Mouse (Mus musculus) limb, embryonic 12.5 days (tissue): ENCODE data around the gene Foxj3. TPM values are rescaled to one million over a fixed set of nuclear protein-coding genes. Genes with fewer than 3 reads are reported as not detected.
"Not testable (repeated sequence)": the region's sequence is repeated elsewhere in the genome, so short reads cannot be mapped to it uniquely, and the experiment has no call there.

ENCODE experiments used
- ATAC-seq: fragments of 200-750 bp; cut with Nextera tagmentation; 2 replicates; pipeline ENCODE4 v1.8.0; 2017; ENCODE audit warnings: low read depth, moderate TSS enrichment; ENCODE audit not compliant: insufficient number of reproducible peaks, insufficient read depth, low FRiP score, low TSS enrichment
- H3K27ac ChIP-seq: fragments of 300-500 bp; sonication (generic); 2 replicates; pipeline ENCODE4 v1.5.1; 2016; ENCODE audit warnings: mild to moderate bottlenecking, moderate library complexity
- H3K27me3 ChIP-seq: fragments of 300-500 bp; sonication (generic); 2 replicates; pipeline ENCODE4 v1.6.1; 2016; ENCODE audit warnings: mild to moderate bottlenecking, moderate library complexity
- H3K36me3 ChIP-seq: fragments of 300-500 bp; sonication (generic); 2 replicates; pipeline ENCODE4 v1.6.1; 2016; ENCODE audit warnings: mild to moderate bottlenecking, moderate library complexity
- H3K4me1 ChIP-seq: fragments of 300-500 bp; sonication (generic); replicated peaks from 2 replicates; pipeline ENCODE4 v1.6.1; 2016
- H3K4me2 ChIP-seq: fragments of 300-500 bp; sonication (generic); 2 replicates; pipeline ENCODE4 v1.6.1; 2016; ENCODE audit warnings: mild to moderate bottlenecking, moderate library complexity
- H3K4me3 ChIP-seq: fragments of 300-500 bp; sonication (generic); replicated peaks from 2 replicates; pipeline ENCODE4 v1.5.1; 2016; ENCODE audit warnings: mild to moderate bottlenecking
- H3K9ac ChIP-seq: fragments of 300-500 bp; sonication (generic); replicated peaks from 2 replicates; pipeline ENCODE4 v1.6.1; 2016; ENCODE audit warnings: mild to moderate bottlenecking, moderate library complexity
- H3K9me3 ChIP-seq: fragments of 300-500 bp; sonication (generic); 2 replicates; pipeline ENCODE4 v1.6.1; 2016; ENCODE audit warnings: mild to moderate bottlenecking, moderate library complexity
- WGBS: fragments of 180-500 bp; shearing (Covaris S2); methylation state at CpG from one replicate; pipeline ENCODE4 v1.1.7; 2016; 5-methylcytosine and 5-hydroxymethylcytosine counted together
- polyA plus RNA-seq: library from polyadenylated mRNA; unstranded; fragments of >200 nt; fragmentation: Nextera tagmentation; extraction: Ambion mirVana; gene quantifications from 2 replicates; pipeline ENCODE4 v1.2.1, GENCODE M21; 2016

Gene Foxj3
- polyA plus RNA-seq, 1 experiment from 2014 or later = 27.9 TPM

GRCm38 (mm10) chr4:119626081-119626645 is 89.4 kb downstream of the Foxj3 start:
- Histone ChIP-seq H3K27me3 (no peaks in the 10 kb centered on the region), H3K4me2 (no peak overlapping the region), H3K9me3 (no peaks in the 10 kb centered on the region), H3K4me1 (peaks cover 5% of the 10 kb centered on the region; the same call in 1 of the 2 replicates), H3K4me3 (no peak overlapping the region), H3K9ac (no peak overlapping the region), H3K27ac (no peak overlapping the region), H3K36me3 (peaks cover 78% of the 10 kb centered on the region)
- no peak for ATAC-seq
- 84% methylated on average over 7 of the region's 7 CpGs for WGBS

GRCm38 (mm10) chr4:119626876-119627275 is 90.1 kb downstream of the Foxj3 start:
- Histone ChIP-seq H3K27me3 (no peaks in the 10 kb centered on the region), H3K4me2 (no peak overlapping the region), H3K36me3 (peaks cover 75% of the 10 kb centered on the region), H3K9me3 (no peaks in the 10 kb centered on the region), H3K27ac (no peak overlapping the region), H3K4me3 (no peak overlapping the region), H3K4me1 (peaks cover 6% of the 10 kb centered on the region; the same call in 1 of the 2 replicates), H3K9ac (no peak overlapping the region)
- ATAC-seq = no peak
- 91% methylated on average over 3 of the region's 3 CpGs for WGBS

DNA sequence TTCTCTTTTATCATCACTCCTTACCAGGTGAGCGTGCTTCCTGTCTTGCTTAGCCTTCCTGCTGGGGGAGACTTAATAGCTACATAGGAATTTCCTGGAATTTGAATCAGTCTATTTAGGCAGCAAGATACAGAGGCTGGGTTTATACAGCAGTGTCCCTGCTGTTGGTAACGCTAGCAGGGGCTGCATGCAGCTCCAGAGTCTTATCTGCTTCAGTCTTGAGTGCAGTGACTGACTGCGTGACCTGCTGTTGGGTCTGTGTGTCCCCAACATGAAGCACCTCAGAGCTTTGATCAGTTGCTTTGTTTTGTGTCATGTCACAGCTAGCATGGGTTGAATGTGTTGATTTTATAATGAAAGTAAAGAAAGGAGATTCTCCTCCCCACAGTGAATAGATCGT is 90.5 kb downstream of the Foxj3 start:
- peaks cover 6% of the 10 kb centered on the region; the same call in 1 of the 2 replicates for H3K4me1 ChIP-seq
- no peak overlapping the region for H3K27ac ChIP-seq
- peaks cover 71% of the 10 kb centered on the region for H3K36me3 ChIP-seq
- H3K9me3 ChIP-seq = no peaks in the 10 kb centered on the region
- H3K27me3 ChIP-seq = no peaks in the 10 kb centered on the region
- no peak overlapping the region for H3K9ac ChIP-seq
- no peak overlapping the region for H3K4me3 ChIP-seq
- no peak for ATAC-seq
- 83% methylated on average over 4 of the region's 4 CpGs for WGBS
- H3K4me2 ChIP-seq = no peak overlapping the region

DNA sequence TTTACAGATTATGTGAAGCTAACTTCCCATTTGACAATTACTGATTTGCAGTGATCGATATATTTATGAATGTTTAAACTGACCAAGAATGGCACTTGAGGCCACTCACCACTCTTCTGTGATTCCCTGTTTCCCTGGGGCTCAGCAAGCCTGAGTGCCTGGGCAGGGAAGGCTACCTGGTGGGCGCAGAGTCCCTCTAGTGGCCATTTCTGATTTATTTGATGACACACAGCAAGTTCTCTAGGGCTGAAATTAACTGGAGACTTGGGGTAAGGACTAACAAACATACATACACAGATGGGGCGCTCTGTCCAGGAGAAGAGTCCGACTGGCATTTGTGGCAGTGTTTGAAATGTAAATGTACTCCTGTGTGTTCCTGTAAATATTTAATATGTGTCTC is 91.6 kb downstream of the Foxj3 start:
- not testable (repeated sequence) for H3K27me3 ChIP-seq, H3K4me3 ChIP-seq, H3K27ac ChIP-seq, H3K9ac ChIP-seq, H3K4me2 ChIP-seq, ATAC-seq, H3K9me3 ChIP-seq
- Histone ChIP-seq H3K36me3 (peaks cover 61% of the 10 kb centered on the region), H3K4me1 (peaks cover 12% of the 10 kb centered on the region)
- 77% methylated on average over 4 of the region's 4 CpGs for WGBS

- 52% methylated on average over 11 of the region's 11 CpGs for WGBS
- peaks cover 20% of the 10 kb centered on the region for H3K4me1 ChIP-seq
- no peaks in the 10 kb centered on the region for H3K9me3 ChIP-seq
- H3K27me3 ChIP-seq = no peaks in the 10 kb centered on the region
- H3K9ac ChIP-seq = no peak overlapping the region
- H3K4me2 ChIP-seq = no peak overlapping the region
- H3K36me3 ChIP-seq = peaks cover 36% of the 10 kb centered on the region
- H3K27ac ChIP-seq = no peak overlapping the region
- no peak overlapping the region for H3K4me3 ChIP-seq
- ATAC-seq = peak; percentile 45; the same call in 1 of the 2 replicates
Observed at GRCm38 (mm10) chr4:119631115-119631919, 94.5 kb downstream of the Foxj3 start.

DNA sequence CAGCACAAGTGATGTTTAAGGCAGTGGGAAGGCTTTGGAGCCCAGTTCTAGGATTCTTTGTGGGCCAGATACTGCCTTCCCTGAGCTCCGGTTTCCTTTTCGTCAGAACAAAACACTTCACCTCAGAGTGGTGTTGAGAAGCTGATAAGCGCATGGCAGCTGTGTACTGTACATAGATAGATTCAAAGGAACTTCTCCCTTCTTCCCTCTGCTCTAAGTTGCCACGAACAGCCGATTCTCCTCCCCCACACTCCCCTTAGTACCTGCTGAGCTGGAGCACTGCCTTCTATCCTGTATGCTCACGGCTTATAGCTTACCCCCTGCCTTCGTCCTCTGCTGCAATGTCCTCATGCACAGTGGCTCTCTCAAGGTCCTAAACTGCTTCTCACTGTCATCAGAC is 95.9 kb downstream of the Foxj3 start:
- H3K9me3 ChIP-seq = no peaks in the 10 kb centered on the region
- no peak overlapping the region for H3K4me3 ChIP-seq
- H3K27ac ChIP-seq = no peak overlapping the region
- no peak overlapping the region for H3K4me2 ChIP-seq
- ATAC-seq = no peak
- peaks cover 20% of the 10 kb centered on the region for H3K4me1 ChIP-seq
- H3K27me3 ChIP-seq = no peaks in the 10 kb centered on the region
- whole genome bisulfite sequencing = 74% methylated on average over 7 of the region's 7 CpGs
- H3K9ac ChIP-seq = peak overlapping the region; percentile 18; the same call in 1 of the 2 replicates
- peaks cover 25% of the 10 kb centered on the region for H3K36me3 ChIP-seq

DNA sequence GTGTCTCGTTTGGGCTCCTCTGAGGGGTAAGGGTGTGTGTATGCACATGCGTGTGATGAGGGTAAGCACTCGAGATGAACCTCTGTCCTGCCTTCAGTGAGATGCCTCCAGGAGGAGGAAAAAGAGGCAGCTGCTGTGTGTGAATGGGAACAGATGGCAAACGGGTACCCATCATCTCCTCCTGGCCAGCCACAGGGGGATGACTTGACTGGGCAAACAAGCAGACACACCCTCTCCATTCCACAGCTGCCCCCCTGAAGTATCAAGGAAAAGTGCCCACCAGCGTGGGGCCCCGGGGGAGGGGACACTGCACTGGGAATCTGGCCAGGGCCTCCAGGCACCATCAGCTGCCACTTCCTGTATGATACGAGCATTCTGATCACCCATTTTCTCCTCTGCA is 96.5 kb downstream of the Foxj3 start:
- 70% methylated on average over 7 of the region's 7 CpGs for WGBS
- Histone ChIP-seq H3K4me2 (no peak overlapping the region), H3K27me3 (no peaks in the 10 kb centered on the region), H3K9ac (no peak overlapping the region), H3K4me3 (no peak overlapping the region), H3K4me1 (peaks cover 20% of the 10 kb centered on the region), H3K36me3 (peaks cover 25% of the 10 kb centered on the region), H3K27ac (no peak overlapping the region), H3K9me3 (no peaks in the 10 kb centered on the region)
- no peak for ATAC-seq

DNA sequence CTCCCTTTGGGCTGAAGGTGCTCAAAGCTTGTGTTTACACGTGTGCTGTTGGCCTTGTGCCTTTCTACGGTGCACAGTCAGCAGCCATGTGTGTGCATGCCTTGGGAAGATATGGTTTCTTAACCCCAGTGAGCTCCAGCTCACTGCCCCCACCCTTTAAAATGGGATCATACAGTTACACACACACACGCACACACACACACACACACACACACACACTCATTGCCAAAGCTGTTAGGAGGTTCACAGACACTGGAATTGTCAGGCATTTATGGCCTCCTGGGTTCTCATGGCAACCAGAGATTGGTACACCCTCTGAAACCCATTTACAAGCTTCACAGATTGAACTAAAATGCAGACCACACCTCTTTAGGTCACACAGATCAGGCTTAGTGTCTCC is 97.1 kb downstream of the Foxj3 start:
- peaks cover 20% of the 10 kb centered on the region for H3K4me1 ChIP-seq
- ATAC-seq = no peak
- 87% methylated on average over 3 of the region's 3 CpGs for WGBS

DNA sequence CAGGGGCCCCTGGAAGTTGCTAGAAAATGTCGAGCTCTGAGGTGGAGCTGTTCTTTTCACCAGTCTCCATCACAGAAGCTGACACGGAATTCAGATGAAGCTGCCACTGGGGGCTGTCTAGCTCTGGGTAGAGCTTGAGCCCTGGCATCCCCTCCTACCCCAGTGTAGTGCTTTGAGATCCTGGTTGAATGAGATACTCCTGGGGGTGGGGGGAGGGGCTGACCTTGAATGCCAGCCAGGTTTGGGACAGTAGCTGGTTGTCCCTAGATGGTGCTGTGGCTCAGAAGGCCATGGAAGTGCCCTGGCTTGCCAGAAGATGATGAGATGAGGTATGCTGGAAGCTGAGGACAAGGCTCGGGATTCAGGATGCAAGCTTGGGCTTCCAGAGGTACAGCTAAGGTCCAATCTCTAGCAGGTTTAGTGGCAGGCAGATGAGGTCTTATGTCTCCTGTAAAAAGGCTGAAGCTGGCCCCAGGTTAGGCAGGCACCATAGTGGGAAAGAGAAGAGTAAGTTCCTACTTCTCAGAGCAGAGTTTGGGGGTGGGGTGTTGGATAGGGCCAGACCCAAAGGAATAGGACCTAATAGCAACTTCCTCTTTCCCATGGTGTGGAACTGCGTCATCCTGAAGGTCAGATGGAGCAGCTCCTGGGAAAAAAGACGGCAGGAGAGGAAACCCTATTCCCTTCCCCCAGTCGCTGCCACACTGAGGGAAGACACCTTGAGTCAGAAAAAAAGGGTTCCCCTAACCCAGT is 98.3 kb downstream of the Foxj3 start:
- no peaks in the 10 kb centered on the region for H3K9me3 ChIP-seq
- H3K9ac ChIP-seq = no peak overlapping the region
- no peak overlapping the region for H3K4me2 ChIP-seq
- H3K27me3 ChIP-seq = no peaks in the 10 kb centered on the region
- no peak overlapping the region for H3K27ac ChIP-seq
- H3K4me3 ChIP-seq = no peak overlapping the region
- WGBS = 79% methylated on average over 6 of the region's 6 CpGs
- H3K36me3 ChIP-seq = peaks cover 11% of the 10 kb centered on the region
- H3K4me1 ChIP-seq = peaks cover 20% of the 10 kb centered on the region
- no peak for ATAC-seq

More for the DNA sequence above, 97.1 kb downstream of the Foxj3 start:
- no peaks in the 10 kb centered on the region for H3K27me3 ChIP-seq
- H3K9ac ChIP-seq = no peak overlapping the region
- no peak overlapping the region for H3K4me2 ChIP-seq
- 0 out of 2 replicates have a peak overlapping the region, but pooled peaks have one; percentile 23 for H3K27ac ChIP-seq
- peaks cover 23% of the 10 kb centered on the region for H3K36me3 ChIP-seq
- H3K9me3 ChIP-seq = no peaks in the 10 kb centered on the region
- H3K4me3 ChIP-seq = no peak overlapping the region

- Histone ChIP-seq H3K27me3 (no peaks in the 10 kb centered on the region), H3K4me3 (no peak overlapping the region), H3K4me1 (peaks cover 20% of the 10 kb centered on the region), H3K9ac (no peak overlapping the region), H3K36me3 (0 out of 2 replicates have a peak, but pooled peaks cover 5% of the 10 kb centered on the region), H3K4me2 (no peak overlapping the region), H3K9me3 (no peaks in the 10 kb centered on the region), H3K27ac (no peak overlapping the region)
- WGBS = 75% methylated on average over 8 of the region's 8 CpGs
- ATAC-seq = no peak
Observed at GRCm38 (mm10) chr4:119635686-119636085, 98.9 kb downstream of the Foxj3 start.

- no peak for ATAC-seq
Observed at GRCm38 (mm10) chr4:119636731-119637130, 99.9 kb downstream of the Foxj3 start.

More at GRCm38 (mm10) chr4:119636731-119637130, 99.9 kb downstream of the Foxj3 start:
- H3K27me3 ChIP-seq = no peaks in the 10 kb centered on the region
- peaks cover 14% of the 10 kb centered on the region for H3K4me1 ChIP-seq
- H3K4me3 ChIP-seq = no peak overlapping the region
- no peaks in the 10 kb centered on the region for H3K36me3 ChIP-seq
- H3K9ac ChIP-seq = no peak overlapping the region
- H3K4me2 ChIP-seq = no peak overlapping the region
- H3K27ac ChIP-seq = no peak overlapping the region
- H3K9me3 ChIP-seq = no peaks in the 10 kb centered on the region
- WGBS = 74% methylated on average over 7 of the region's 7 CpGs
